Comparison of ENCODE assay signal across 14 mouse cellular contexts in the genomic region with DNA sequence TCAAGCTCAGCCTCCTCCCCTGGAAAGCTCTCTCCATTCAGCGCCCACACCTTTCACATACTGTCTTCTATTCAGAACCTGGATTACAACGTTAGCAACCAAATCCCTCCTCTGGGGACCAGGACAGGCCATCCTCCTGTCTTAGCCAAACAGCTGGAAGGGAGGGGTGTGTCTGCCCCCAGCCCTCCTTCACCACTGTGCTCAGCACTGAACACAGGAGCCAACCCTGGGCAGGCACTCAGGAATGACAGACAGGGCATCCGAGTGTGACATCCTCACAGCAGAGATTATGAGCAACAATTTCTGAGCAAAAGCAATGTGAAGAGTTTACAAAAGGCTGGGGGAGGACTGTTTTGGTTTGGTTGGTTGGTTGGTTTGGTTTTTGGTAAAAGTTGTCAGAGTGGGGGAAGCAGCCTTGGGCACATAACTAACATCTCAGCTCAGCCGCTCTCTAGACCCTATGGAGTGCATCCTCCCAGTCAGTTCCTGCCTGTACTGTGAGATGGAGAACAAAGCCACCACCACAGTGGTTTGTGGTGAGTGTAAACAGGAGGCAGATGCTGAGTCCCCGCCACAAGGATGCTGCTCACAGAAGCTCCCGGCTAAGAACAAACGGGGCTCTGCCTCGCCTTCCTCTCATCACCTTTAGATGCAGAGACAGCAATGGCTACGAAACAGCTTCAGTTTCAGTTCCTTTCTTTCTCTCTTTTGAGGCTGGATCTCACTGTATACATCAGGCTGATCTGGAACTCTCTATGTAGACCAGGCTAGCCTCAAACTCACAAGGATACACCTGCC. TPM values are rescaled to one million over a fixed set of nuclear protein-coding genes. Genes with fewer than 3 reads are reported as not detected.
A peak's percentile ranks its signal among the peaks of the same experiment; 100 is the strongest.
DNase-seq lines count a peak whose midpoint lies in the region; ATAC-seq and TF ChIP-seq lines count a peak whose summit lies in the region.
"Had no signal": no experiment of that assay in that cellular context is flagged by ENCODE, and none has a peak within 500 bp of the region (broad histone marks: within the 10 kb centered on the region; RNA-seq: fewer than 3 reads in every experiment).

No protein-coding gene starts in this region.

- H3K4me3 ChIP-seq in heart, embryonic 12.5 days = no peak overlapping the region
- H3K4me3 ChIP-seq in CH12.LX (replicated peaks in 1 of 3; ENCODE audit: low read depth in 2 of 3, low read length in 2 of 3, poor library complexity in 1 of 3) = no peak overlapping the region
- no peak overlapping the region for H3K4me3 ChIP-seq in thymus, adult 2 months (ENCODE audit: control insufficient read depth, insufficient read depth, low read length)

- 84% methylated on average over 9 of the region's 9 CpGs for WGBS in heart, embryonic 12.5 days
- WGBS in thymus, adult 2 months = 21% methylated on average over 9 of the region's 9 CpGs

- H3K9ac ChIP-seq in heart, embryonic 12.5 days = no peak overlapping the region
- no peak overlapping the region for H3K9ac ChIP-seq in CH12.LX (ENCODE audit: insufficient read depth, low read depth)

- in situ Hi-C loops in CH12.LX (cut with MboI; ENCODE audit: low pct_ligation_motif_present, low pct_unique_long_range_greater_than_20kb, low sequenced_read_pairs) = loop anchor here (10.0 kb wide), 1 partner anchor 342 kb away; no protein-coding TSS in a partner anchor

- H3K9me3 ChIP-seq in heart, embryonic 12.5 days (replicated peaks) = no peaks in the 10 kb centered on the region
- no peaks in the 10 kb centered on the region for H3K9me3 ChIP-seq in CH12.LX (replicated peaks; ENCODE audit: low read length)

- ATAC-seq in heart, embryonic 12.5 days (ENCODE audit: insufficient number of reproducible peaks, low FRiP score) = no peak
- peak; percentile 89 for ATAC-seq in megakaryocyte progenitor cell, adult 5-6 weeks (replicated peaks; ENCODE audit: poor library complexity)
- ATAC-seq: hindbrain, postnatal 0 days; lung, postnatal 0 days had no signal

- H3K4me1 ChIP-seq in heart, embryonic 12.5 days (replicated peaks) = 0 out of 2 replicates have a peak, but pooled peaks cover 5% of the 10 kb centered on the region
- peaks cover 8 to 31% of the 10 kb centered on the region in 2 experiments; a peak in 3 of 4 replicates for H3K4me1 ChIP-seq in CH12.LX (ENCODE audit: control insufficient read depth in 1 of 2, insufficient read depth in 2 of 2)
- peaks cover 21% of the 10 kb centered on the region for H3K4me1 ChIP-seq in thymus, adult 2 months (replicated peaks; ENCODE audit: control insufficient read depth, insufficient read depth, low read length)

- peak; percentile 86 for DNase-seq in heart, adult 11 months
- DNase-seq in CH12.LX (ENCODE audit: extremely low read depth) = peak; percentile 63
- peak; percentile 78 for DNase-seq in thymus, adult 2 months
- no peak for DNase-seq in urinary bladder, postnatal 25 days (ENCODE audit: low spot score)
- no peak for DNase-seq in right cerebral cortex, postnatal 25 days
- DNase-seq in layer of hippocampus, adult 8-10 months (ENCODE audit: low spot score in 2 of 2) = no peak
- DNase-seq: cerebellum, adult 11 months; retina, postnatal 1 day had no signal

- peaks cover 14% of the 10 kb centered on the region for H3K36me3 ChIP-seq in heart, embryonic 12.5 days
- H3K36me3 ChIP-seq in CH12.LX (replicated peaks in 1 of 2; ENCODE audit: control insufficient read depth in 1 of 2, insufficient read depth in 1 of 2, low read length in 1 of 2) = peaks cover 0 to 78% of the 10 kb centered on the region in 2 experiments
- no peaks in the 10 kb centered on the region for H3K36me3 ChIP-seq in thymus, adult 2 months (ENCODE audit: control insufficient read depth, insufficient read depth, low read length)

- no peaks in the 10 kb centered on the region for H3K79me2 ChIP-seq in CH12.LX (replicated peaks; ENCODE audit: control insufficient read depth, extremely low read depth, insufficient read depth, poor library complexity, severe bottlenecking)

- H3K4me2 ChIP-seq in heart, embryonic 12.5 days = no peak overlapping the region
- no peak overlapping the region for H3K4me2 ChIP-seq in CH12.LX (ENCODE audit: insufficient read depth, low read depth, poor library complexity, severe bottlenecking)
- H3K4me2 ChIP-seq: heart, embryonic 11.5 days had no signal

- TF ChIP-seq RAD21 in CH12.LX (IDR thresholded peaks at IDR 0.05; ENCODE audit: low read depth, low read length) = no peak

- dilution Hi-C loops in CH12.LX (cut with MboI; ENCODE audit: extremely low pct_ligation_motif_present, extremely low pct_unique_long_range_greater_than_20kb, low sequenced_read_pairs) = no loop called here

- H3K27me3 ChIP-seq in heart, embryonic 12.5 days (replicated peaks) = no peaks in the 10 kb centered on the region
- no peaks in the 10 kb centered on the region for H3K27me3 ChIP-seq in CH12.LX (replicated peaks)
- no peaks in the 10 kb centered on the region for H3K27me3 ChIP-seq in thymus, adult 2 months (ENCODE audit: control insufficient read depth, insufficient read depth, low read length)

- TF ChIP-seq EP300 in CH12.LX (IDR thresholded peaks at IDR 0.05; ENCODE audit: low read length) = peak; percentile 55

- H3K27ac ChIP-seq in heart, embryonic 12.5 days (ENCODE audit: poor library complexity, severe bottlenecking) = no peak overlapping the region
- no peak overlapping the region for H3K27ac ChIP-seq in CH12.LX (ENCODE audit: insufficient read depth, low read depth)
- H3K27ac ChIP-seq in thymus, adult 2 months (ENCODE audit: control insufficient read depth, insufficient read depth, low read length) = peak overlapping the region; percentile 62
- H3K27ac ChIP-seq: hindbrain, postnatal 0 days; kidney, postnatal 0 days had no signal

- TF ChIP-seq CTCF in CH12.LX (conservative IDR thresholded peaks at IDR 0.05 in 1 of 2, IDR thresholded peaks at IDR 0.05 in 1 of 2; ENCODE audit: low read depth in 2 of 2, low read length in 2 of 2) = no peak
- TF ChIP-seq CTCF in thymus, adult 2 months (IDR thresholded peaks at IDR 0.05; ENCODE audit: borderline replicate concordance, control insufficient read depth, extremely low read depth, insufficient read depth, low read length, poor library complexity) = no peak

- no peak for TF ChIP-seq POLR2A in CH12.LX (IDR thresholded peaks at IDR 0.05; ENCODE audit: low read depth, low read length)
- TF ChIP-seq POLR2A in thymus, adult 2 months (IDR thresholded peaks at IDR 0.05; ENCODE audit: control insufficient read depth, extremely low read depth, insufficient read depth, low read length, poor library complexity) = no peak

TF ChIP-seq in CH12.LX, 34 proteins besides CTCF, POLR2A, EP300 and RAD21:
- TF ChIP-seq ETS1 (conservative IDR thresholded peaks at IDR 0.05; ENCODE audit: low read depth, low read length) (no peak), IRF4 (IDR thresholded peaks at IDR 0.05; ENCODE audit: low read depth, low read length) (peak; percentile 79)

RNA-seq across cellular contexts. Expression of gene Uvrag, which starts 54.1 kb away (rescaled TPM):
- 18.8 and 19.6 TPM in 2 replicates for polyA plus RNA-seq in heart, embryonic 12.5 days (2016; fragmentation: Nextera tagmentation; extraction: Ambion mirVana)
- total RNA-seq in CH12.LX (2012; rRNA removed) = 20.6 and 23.3 TPM in 2 replicates
- total RNA-seq in CH12.LX (2014; rRNA removed) = 37.5 and 39.1 TPM in 2 replicates
- 47.4 and 61.6 TPM in 2 replicates for polyA plus RNA-seq in CH12.LX (2012; ENCODE audit: insufficient read length, low read depth)
- 22.6 and 24.6 TPM in 2 replicates for total RNA-seq in megakaryocyte progenitor cell, adult 5-6 weeks (2015)
- total RNA-seq in megakaryocyte progenitor cell, adult 5-6 weeks (2017) = 33.9 TPM in 2 replicates
- polyA plus RNA-seq in thymus, adult 2 months (2012; rRNA removed) = 74.6 and 144 TPM in 2 replicates
- 10 to 100 TPM; 41.6 to 54.7 (median 52.8) TPM for total RNA-seq in layer of hippocampus, adult 8-10 months (2022)

Comparison
In these comparisons a context has a peak if more than half of its experiments do, and no peak if none do; other contexts are left out.
1. DNase-seq: peak in heart, adult 11 months (single experiment), CH12.LX (single experiment) and thymus, adult 2 months (single experiment); none in urinary bladder, postnatal 25 days (single experiment), right cerebral cortex, postnatal 25 days (single experiment) and layer of hippocampus, adult 8-10 months (0 of 2).